Mouse (Mus musculus) lung, embryonic 14.5 days (tissue): ENCODE data around the gene Usp7. TPM values are rescaled to one million over a fixed set of nuclear protein-coding genes. Genes with fewer than 3 reads are reported as not detected.

Experiments
- ATAC-seq: fragments of 200-750 bp; cut with Nextera tagmentation; 2 replicates; pipeline ENCODE4 v1.8.0; 2017; ENCODE audit warnings: mild to moderate bottlenecking, moderate TSS enrichment, moderate library complexity; ENCODE audit not compliant: insufficient read depth
- DNase-seq: peaks from one replicate; pipeline ENCODE4 v3.0.0-alpha.2; 2015
- H3K27ac ChIP-seq: fragments of 300-500 bp; sonication (generic); 2 replicates; pipeline ENCODE4 v1.5.1; 2014; ENCODE audit warnings: low read depth, mild to moderate bottlenecking, moderate library complexity
- H3K27me3 ChIP-seq: fragments of 300-500 bp; sonication (generic); 2 replicates; pipeline ENCODE4 v1.6.1; 2014; ENCODE audit warnings: low read length, control low read depth; ENCODE audit not compliant: insufficient read depth
- H3K36me3 ChIP-seq: fragments of 300-500 bp; sonication (generic); 2 replicates; pipeline ENCODE4 v1.6.1; 2014; ENCODE audit warnings: control low read depth; ENCODE audit not compliant: insufficient read depth
- H3K4me1 ChIP-seq: fragments of 300-500 bp; sonication (generic); 2 replicates; pipeline ENCODE4 v1.6.1; 2014; ENCODE audit warnings: antibody characterized with exemption, control low read depth; ENCODE audit not compliant: insufficient read depth
- H3K4me2 ChIP-seq: fragments of 300-500 bp; sonication (generic); 2 replicates; pipeline ENCODE4 v1.6.1; 2014; ENCODE audit warnings: mild to moderate bottlenecking
- H3K4me3 ChIP-seq: fragments of 300-500 bp; sonication (generic); 2 replicates; pipeline ENCODE4 v1.5.1; 2014; ENCODE audit warnings: low read depth, low read length
- H3K9ac ChIP-seq: fragments of 300-500 bp; sonication (generic); 2 replicates; pipeline ENCODE4 v1.6.1; 2014
- H3K9me3 ChIP-seq: fragments of 300-500 bp; sonication (generic); 2 replicates; pipeline ENCODE4 v1.6.1; 2016; ENCODE audit warnings: low read depth, low read length, control low read depth
- CTCF ChIP-seq: IDR thresholded peaks from 2 replicates; pipeline ENCODE4 v1.5.1; 2016; ENCODE audit warnings: antibody characterized with exemption, low read depth
- WGBS: fragments of 180-500 bp; shearing (Covaris S2); extraction: QIAGEN DNeasy Blood & Tissue Kit; methylation state at CpG from one replicate; pipeline ENCODE4 v1.1.7; 2014; 5-methylcytosine and 5-hydroxymethylcytosine counted together
- polyA plus RNA-seq: library from polyadenylated mRNA; unstranded; fragments of >200 nt; fragmentation: Nextera tagmentation; extraction: Ambion mirVana; gene quantifications from 2 replicates; pipeline ENCODE4 v1.2.1, GENCODE M21; 2014

The Usp7 gene
- polyA plus RNA-seq, 1 experiment from 2014 or later: 49.8 TPM

- H3K9ac ChIP-seq: no peak overlapping the region
- H3K27me3 ChIP-seq: no peaks in the 10 kb centered on the region
- 88% methylated on average over 8 of the region's 8 CpGs for WGBS
- H3K9me3 ChIP-seq: no peaks in the 10 kb centered on the region
- H3K4me1 ChIP-seq: no peaks in the 10 kb centered on the region
- H3K4me2 ChIP-seq: no peak overlapping the region
- TF ChIP-seq CTCF: no peak
- no peak overlapping the region for H3K4me3 ChIP-seq
- peaks cover 99% of the 10 kb centered on the region for H3K36me3 ChIP-seq
- ATAC-seq: no peak
- H3K27ac ChIP-seq: no peak overlapping the region
- no peak for DNase-seq
Measured at GRCm38 (mm10) chr16:8699556-8699955, 92.6 kb downstream of the Usp7 start.

GRCm38 (mm10) chr16:8691206-8691605, 100.9 kb downstream of the Usp7 start:
- Histone ChIP-seq H3K27ac (no peak overlapping the region), H3K27me3 (no peaks in the 10 kb centered on the region), H3K4me1 (no peaks in the 10 kb centered on the region), H3K4me3 (no peak overlapping the region), H3K36me3 (peaks cover 85% of the 10 kb centered on the region), H3K9ac (no peak overlapping the region), H3K4me2 (no peak overlapping the region), H3K9me3 (no peaks in the 10 kb centered on the region)
- TF ChIP-seq CTCF: no peak
- WGBS: 89% methylated on average over 7 of the region's 7 CpGs
- no peak for DNase-seq
- ATAC-seq: no peak

- WGBS: 89% methylated on average over 11 of the region's 11 CpGs
- Histone ChIP-seq H3K27ac (no peak overlapping the region), H3K27me3 (no peaks in the 10 kb centered on the region), H3K36me3 (peaks cover 75% of the 10 kb centered on the region), H3K4me1 (no peaks in the 10 kb centered on the region), H3K9me3 (no peaks in the 10 kb centered on the region), H3K4me3 (no peak overlapping the region), H3K9ac (no peak overlapping the region), H3K4me2 (no peak overlapping the region)
- ATAC-seq (no peak), DNase-seq (no peak)
- TF ChIP-seq CTCF: no peak
Measured at GRCm38 (mm10) chr16:8689979-8690656, 102.0 kb downstream of the Usp7 start.

- Histone ChIP-seq H3K4me3 (no peak overlapping the region), H3K27ac (no peak overlapping the region; the same call in 1 of the 2 replicates), H3K9me3 (no peaks in the 10 kb centered on the region), H3K36me3 (peaks cover 54% of the 10 kb centered on the region), H3K9ac (no peak overlapping the region; the same call in 1 of the 2 replicates), H3K4me2 (no peak overlapping the region), H3K27me3 (no peaks in the 10 kb centered on the region), H3K4me1 (no peaks in the 10 kb centered on the region)
- no peak for DNase-seq
- TF ChIP-seq CTCF: no peak
- ATAC-seq: no peak
Measured at GRCm38 (mm10) chr16:8687559-8688112, 104.5 kb downstream of the Usp7 start.

GRCm38 (mm10) chr16:8686871-8687535, 105.1 kb downstream of the Usp7 start:
- no peak for TF ChIP-seq CTCF
- H3K36me3 ChIP-seq: peaks cover 48% of the 10 kb centered on the region
- DNase-seq (no peak), ATAC-seq (peak; percentile 68)
- WGBS: 69% methylated on average over 11 of the region's 11 CpGs
- H3K9ac ChIP-seq: no peak overlapping the region; the same call in 1 of the 2 replicates
- H3K4me3 ChIP-seq: no peak overlapping the region
- no peaks in the 10 kb centered on the region for H3K27me3 ChIP-seq
- H3K27ac ChIP-seq: no peak overlapping the region; the same call in 1 of the 2 replicates
- H3K9me3 ChIP-seq: no peaks in the 10 kb centered on the region
- no peaks in the 10 kb centered on the region for H3K4me1 ChIP-seq
- no peak overlapping the region; the same call in 1 of the 2 replicates for H3K4me2 ChIP-seq

GRCm38 (mm10) chr16:8686121-8686870, 105.8 kb downstream of the Usp7 start:
- WGBS: 63% methylated on average over 7 of the region's 7 CpGs
- Histone ChIP-seq H3K4me2 (no peak overlapping the region; the same call in 1 of the 2 replicates), H3K4me3 (no peak overlapping the region), H3K9me3 (no peaks in the 10 kb centered on the region), H3K4me1 (no peaks in the 10 kb centered on the region), H3K36me3 (peaks cover 41% of the 10 kb centered on the region), H3K27me3 (no peaks in the 10 kb centered on the region), H3K9ac (no peak overlapping the region), H3K27ac (no peak overlapping the region)
- peak; percentile 92 for TF ChIP-seq CTCF
- DNase-seq (peak; percentile 82), ATAC-seq (peak; percentile 68)
